Mouse (Mus musculus): ENCODE data around the gene Epb41. TPM values are rescaled to one million over a fixed set of nuclear protein-coding genes. Genes with fewer than 3 reads are reported as not detected.

The Epb41 gene
- 61.8 and 68.8 TPM in 2 replicates for polyA plus RNA-seq (2011; ENCODE audit: insufficient read depth, insufficient read length, low read depth, missing spikeins)

DNA sequence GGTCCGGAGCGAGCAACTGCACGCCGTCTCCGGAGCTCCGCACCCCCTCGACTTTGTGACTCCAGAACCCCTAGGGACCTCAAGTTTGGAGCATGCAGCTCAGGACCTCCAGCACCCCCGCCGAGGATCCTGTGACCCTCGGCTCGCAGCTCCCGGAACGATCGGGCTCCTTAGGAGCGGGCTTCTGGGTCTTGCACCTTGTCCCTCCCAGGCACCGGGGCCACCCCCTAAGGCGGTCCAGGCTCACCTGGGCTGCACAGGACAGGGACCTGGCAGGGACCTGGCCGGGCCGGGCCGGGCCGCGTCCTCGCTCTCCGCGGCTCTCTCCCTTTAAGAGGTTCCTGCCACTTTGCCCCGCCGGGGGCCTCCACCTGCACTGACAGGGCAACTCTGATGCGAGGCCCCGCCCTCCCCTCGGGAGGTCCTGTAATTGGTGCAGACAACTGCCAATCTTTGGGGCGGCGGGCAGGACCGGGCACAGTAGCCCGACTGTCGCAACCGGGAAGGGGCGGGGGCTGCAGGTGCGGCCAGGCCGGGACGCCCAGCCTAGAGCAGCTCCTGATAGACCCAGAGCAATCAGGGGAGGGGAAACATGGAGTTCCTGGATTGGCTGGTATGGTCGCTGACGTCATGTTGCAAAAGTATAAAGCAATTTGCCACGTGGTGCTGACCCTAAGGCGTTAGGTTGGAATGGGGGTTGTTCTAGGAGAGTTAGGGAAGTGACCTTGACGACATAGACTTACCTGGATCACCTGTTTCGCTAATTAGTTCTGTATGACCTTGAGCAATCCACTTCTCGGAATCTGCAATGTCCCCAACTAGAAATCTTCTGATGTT is at the start of gene Epb41:
TSS of gene Epb41 (minus strand) at position 389 of the 837 bp plus-strand sequence.
- peak; percentile 37 for TF ChIP-seq POLR2A (IDR thresholded peaks at IDR 0.05; ENCODE audit: insufficient read depth, low read length)
- TF ChIP-seq EP300 (IDR thresholded peaks at IDR 0.05; ENCODE audit: insufficient read depth, low read depth, low read length), result no peak
- Histone ChIP-seq H3K36me3 (ENCODE audit: control insufficient read depth, insufficient read depth, low read length, poor library complexity, severe bottlenecking) (no peaks in the 10 kb centered on the region), H3K4me1 (ENCODE audit: control insufficient read depth, insufficient read depth, low read length) (peaks cover 4% of the 10 kb centered on the region), H3K27ac (ENCODE audit: insufficient read depth, low read length) (no peak within 1 kb of the TSS; the same call in 1 of the 2 replicates), H3K4me3 (ENCODE audit: low read depth, low read length) (peak within 1 kb of the TSS; percentile 74), H3K9me3 (replicated peaks; ENCODE audit: control insufficient read depth, insufficient read depth, low read length, poor library complexity, severe bottlenecking) (no peaks in the 10 kb centered on the region), H3K27me3 (ENCODE audit: control insufficient read depth, insufficient read depth, low read length, poor library complexity, severe bottlenecking) (no peaks in the 10 kb centered on the region), H3K9ac (ENCODE audit: low read depth, poor library complexity, severe bottlenecking) (peak within 1 kb of the TSS; percentile 71)

DNA sequence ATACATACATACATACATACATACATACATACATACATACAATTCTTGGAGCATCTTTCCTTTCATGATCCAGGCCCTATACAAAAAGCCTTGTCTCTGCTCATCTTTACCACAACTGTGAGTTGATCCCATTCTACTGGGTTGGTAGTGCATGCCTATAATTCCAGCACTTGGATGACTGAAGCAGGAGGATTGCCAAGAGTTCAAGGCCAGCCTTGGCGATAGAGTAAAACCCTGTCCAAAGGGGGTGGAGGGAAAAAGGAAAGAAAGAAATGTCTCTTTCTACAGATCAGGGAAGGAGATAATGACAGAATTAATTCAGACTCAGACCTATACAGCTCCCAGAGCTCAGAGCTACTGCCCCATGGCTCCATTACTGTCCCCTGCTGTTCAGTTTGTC is 48.0 kb upstream of the Epb41 start:
- H3K27ac ChIP-seq (ENCODE audit: insufficient read depth, low read length), result no peak overlapping the region
- H3K36me3 ChIP-seq (ENCODE audit: control insufficient read depth, insufficient read depth, low read length, poor library complexity, severe bottlenecking), result no peaks in the 10 kb centered on the region
- no peaks in the 10 kb centered on the region for H3K27me3 ChIP-seq (ENCODE audit: control insufficient read depth, insufficient read depth, low read length, poor library complexity, severe bottlenecking)
- no peak overlapping the region for H3K9ac ChIP-seq (ENCODE audit: low read depth, poor library complexity, severe bottlenecking)
- H3K4me1 ChIP-seq (ENCODE audit: control insufficient read depth, insufficient read depth, low read length), result peaks cover 7% of the 10 kb centered on the region
- H3K9me3 ChIP-seq (replicated peaks; ENCODE audit: control insufficient read depth, insufficient read depth, low read length, poor library complexity, severe bottlenecking), result no peaks in the 10 kb centered on the region
- TF ChIP-seq POLR2A (IDR thresholded peaks at IDR 0.05; ENCODE audit: insufficient read depth, low read length), result no peak
- no peak for TF ChIP-seq EP300 (IDR thresholded peaks at IDR 0.05; ENCODE audit: insufficient read depth, low read depth, low read length)
- no peak for TF ChIP-seq CTCF (IDR thresholded peaks at IDR 0.05; ENCODE audit: low read depth, low read length)
- no peak overlapping the region for H3K4me3 ChIP-seq (ENCODE audit: low read depth, low read length)

DNA sequence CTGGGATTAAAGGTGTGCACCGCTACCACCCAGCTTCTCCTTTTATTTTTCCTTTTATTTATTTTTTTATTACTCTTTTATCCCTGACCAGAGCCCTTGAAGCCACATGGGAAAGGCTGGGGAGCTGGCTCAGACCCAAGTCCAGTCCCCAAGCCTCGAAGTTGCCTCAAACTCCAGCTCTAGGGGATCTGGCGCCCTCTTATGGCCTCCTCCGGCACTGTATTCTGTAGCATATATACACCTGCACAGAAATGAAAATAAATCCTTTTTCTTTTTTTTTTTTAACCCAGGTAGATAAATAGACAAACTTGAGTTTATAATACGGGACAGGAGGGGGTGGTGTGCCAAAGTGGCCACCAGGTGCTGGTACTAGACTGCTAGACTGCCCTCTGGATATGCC is 46.6 kb upstream of the Epb41 start:
- Histone ChIP-seq H3K9me3 (replicated peaks; ENCODE audit: control insufficient read depth, insufficient read depth, low read length, poor library complexity, severe bottlenecking) (no peaks in the 10 kb centered on the region), H3K36me3 (ENCODE audit: control insufficient read depth, insufficient read depth, low read length, poor library complexity, severe bottlenecking) (no peaks in the 10 kb centered on the region), H3K4me1 (ENCODE audit: control insufficient read depth, insufficient read depth, low read length) (no peaks in the 10 kb centered on the region), H3K27ac (ENCODE audit: insufficient read depth, low read length) (no peak overlapping the region), H3K27me3 (ENCODE audit: control insufficient read depth, insufficient read depth, low read length, poor library complexity, severe bottlenecking) (no peaks in the 10 kb centered on the region), H3K4me3 (ENCODE audit: low read depth, low read length) (no peak overlapping the region), H3K9ac (ENCODE audit: low read depth, poor library complexity, severe bottlenecking) (no peak overlapping the region)
- no peak for TF ChIP-seq EP300 (IDR thresholded peaks at IDR 0.05; ENCODE audit: insufficient read depth, low read depth, low read length)
- TF ChIP-seq CTCF (IDR thresholded peaks at IDR 0.05; ENCODE audit: low read depth, low read length), result peak; percentile 75
- no peak for TF ChIP-seq POLR2A (IDR thresholded peaks at IDR 0.05; ENCODE audit: insufficient read depth, low read length)

DNA sequence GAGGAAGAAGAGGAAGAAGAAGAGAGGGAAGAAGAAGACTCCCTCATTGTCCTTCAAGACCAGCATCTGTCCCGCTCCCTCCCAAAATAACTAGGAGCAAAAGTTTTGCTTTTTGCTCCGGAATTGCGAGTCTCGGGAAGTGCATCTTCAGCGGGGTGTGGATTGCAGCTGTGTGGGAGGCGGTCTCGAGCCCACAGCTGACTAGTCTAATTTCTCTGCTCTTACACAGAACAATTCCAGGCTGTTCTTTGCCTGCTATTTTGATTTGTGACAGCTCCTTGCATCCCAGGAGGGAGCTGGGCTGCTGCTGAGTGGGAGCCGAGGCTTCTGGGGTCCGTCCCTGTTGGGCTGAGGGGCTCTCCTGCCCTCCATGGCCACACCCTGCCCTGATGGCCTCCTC is 44.4 kb upstream of the Epb41 start:
- Histone ChIP-seq H3K27ac (ENCODE audit: insufficient read depth, low read length) (no peak overlapping the region), H3K9me3 (replicated peaks; ENCODE audit: control insufficient read depth, insufficient read depth, low read length, poor library complexity, severe bottlenecking) (no peaks in the 10 kb centered on the region), H3K9ac (ENCODE audit: low read depth, poor library complexity, severe bottlenecking) (no peak overlapping the region), H3K36me3 (ENCODE audit: control insufficient read depth, insufficient read depth, low read length, poor library complexity, severe bottlenecking) (no peaks in the 10 kb centered on the region), H3K4me1 (ENCODE audit: control insufficient read depth, insufficient read depth, low read length) (no peaks in the 10 kb centered on the region), H3K4me3 (ENCODE audit: low read depth, low read length) (no peak overlapping the region), H3K27me3 (ENCODE audit: control insufficient read depth, insufficient read depth, low read length, poor library complexity, severe bottlenecking) (no peaks in the 10 kb centered on the region)
- TF ChIP-seq CTCF (IDR thresholded peaks at IDR 0.05; ENCODE audit: low read depth, low read length) (no peak), EP300 (IDR thresholded peaks at IDR 0.05; ENCODE audit: insufficient read depth, low read depth, low read length) (no peak), POLR2A (IDR thresholded peaks at IDR 0.05; ENCODE audit: insufficient read depth, low read length) (no peak)

DNA sequence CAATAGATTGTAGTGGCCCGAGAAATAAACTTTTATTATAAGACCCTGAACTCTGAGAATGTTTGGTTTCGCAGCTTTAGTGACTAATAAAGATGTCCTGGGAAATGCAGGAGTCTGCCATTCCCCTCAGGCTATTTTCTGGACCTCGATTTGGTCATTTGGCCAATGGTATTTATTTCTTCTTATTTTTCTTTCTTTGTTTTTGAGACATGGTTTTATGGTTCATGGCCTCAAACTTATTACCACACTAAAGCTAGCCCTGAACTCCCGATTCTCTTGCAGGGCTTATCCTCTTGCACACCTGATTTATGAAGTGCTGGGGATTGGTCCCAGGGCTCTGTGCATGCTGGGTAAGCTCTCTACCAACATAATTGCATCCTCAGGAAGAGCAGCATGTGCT is 41.2 kb upstream of the Epb41 start:
- H3K9ac ChIP-seq (ENCODE audit: low read depth, poor library complexity, severe bottlenecking), result no peak overlapping the region
- no peaks in the 10 kb centered on the region for H3K27me3 ChIP-seq (ENCODE audit: control insufficient read depth, insufficient read depth, low read length, poor library complexity, severe bottlenecking)
- H3K27ac ChIP-seq (ENCODE audit: insufficient read depth, low read length), result no peak overlapping the region
- no peaks in the 10 kb centered on the region for H3K4me1 ChIP-seq (ENCODE audit: control insufficient read depth, insufficient read depth, low read length)
- TF ChIP-seq EP300 (IDR thresholded peaks at IDR 0.05; ENCODE audit: insufficient read depth, low read depth, low read length), result no peak
- no peak for TF ChIP-seq POLR2A (IDR thresholded peaks at IDR 0.05; ENCODE audit: insufficient read depth, low read length)
- TF ChIP-seq CTCF (IDR thresholded peaks at IDR 0.05; ENCODE audit: low read depth, low read length), result no peak
- H3K36me3 ChIP-seq (ENCODE audit: control insufficient read depth, insufficient read depth, low read length, poor library complexity, severe bottlenecking), result no peaks in the 10 kb centered on the region
- H3K9me3 ChIP-seq (replicated peaks; ENCODE audit: control insufficient read depth, insufficient read depth, low read length, poor library complexity, severe bottlenecking), result no peaks in the 10 kb centered on the region
- no peak overlapping the region for H3K4me3 ChIP-seq (ENCODE audit: low read depth, low read length)

DNA sequence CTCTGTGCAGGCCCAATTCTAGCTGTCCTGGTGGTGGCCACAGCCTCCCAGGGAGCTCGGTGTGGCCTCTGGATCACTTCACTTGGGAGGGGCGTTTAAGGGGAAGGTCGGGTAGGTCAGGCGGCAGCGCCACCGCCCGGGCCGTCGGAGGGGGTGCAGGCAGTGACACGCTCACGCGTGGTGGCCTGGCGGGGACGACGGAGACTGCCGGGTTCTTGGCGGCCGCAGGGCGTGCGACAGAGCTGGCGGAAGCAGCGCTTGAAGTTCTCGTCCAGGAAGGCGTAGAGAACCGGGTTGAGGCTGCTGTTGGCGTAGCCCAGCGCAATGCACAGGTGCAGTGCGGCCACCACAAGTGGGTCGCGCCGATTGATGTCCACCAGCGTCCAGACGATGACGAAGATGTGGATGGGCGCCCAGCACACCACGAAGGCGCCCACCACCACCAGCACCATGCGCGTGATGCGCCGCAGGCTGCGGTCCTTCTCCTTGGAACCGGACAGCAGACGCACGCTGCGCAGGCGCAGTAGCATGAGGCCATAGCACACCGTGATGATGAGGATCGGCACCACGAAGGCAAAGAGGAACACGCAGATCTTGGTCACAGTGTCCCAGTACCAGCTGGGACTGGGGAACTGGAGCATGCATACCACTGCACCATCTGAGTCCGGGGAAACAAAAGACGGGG is 38.4 kb upstream of the Epb41 start:
- Histone ChIP-seq H3K9me3 (replicated peaks; ENCODE audit: control insufficient read depth, insufficient read depth, low read length, poor library complexity, severe bottlenecking) (no peaks in the 10 kb centered on the region), H3K27ac (ENCODE audit: insufficient read depth, low read length) (no peak overlapping the region), H3K9ac (ENCODE audit: low read depth, poor library complexity, severe bottlenecking) (peak overlapping the region; percentile 22), H3K27me3 (ENCODE audit: control insufficient read depth, insufficient read depth, low read length, poor library complexity, severe bottlenecking) (no peaks in the 10 kb centered on the region), H3K4me3 (ENCODE audit: low read depth, low read length) (peak overlapping the region; percentile 19), H3K36me3 (ENCODE audit: control insufficient read depth, insufficient read depth, low read length, poor library complexity, severe bottlenecking) (no peaks in the 10 kb centered on the region), H3K4me1 (ENCODE audit: control insufficient read depth, insufficient read depth, low read length) (no peaks in the 10 kb centered on the region)
- TF ChIP-seq EP300 (IDR thresholded peaks at IDR 0.05; ENCODE audit: insufficient read depth, low read depth, low read length), result peak; percentile 33; the same call in 1 of the 2 replicates
- no peak for TF ChIP-seq POLR2A (IDR thresholded peaks at IDR 0.05; ENCODE audit: insufficient read depth, low read length)
- peak; percentile 37 for TF ChIP-seq CTCF (IDR thresholded peaks at IDR 0.05; ENCODE audit: low read depth, low read length)
